Mouse (Mus musculus) A20 (cell line): Measurements from ENCODE around the gene Mindy3.
"Not testable (repeated sequence)": the region's sequence is repeated elsewhere in the genome, so short reads cannot be mapped to it uniquely, and the experiment has no call there.

Source experiments
- DNase-seq: peaks from one replicate; pipeline ENCODE4 v3.0.0-alpha.2; 2011; ENCODE audit warnings: low read depth, low spot score

Gene Mindy3

DNA sequence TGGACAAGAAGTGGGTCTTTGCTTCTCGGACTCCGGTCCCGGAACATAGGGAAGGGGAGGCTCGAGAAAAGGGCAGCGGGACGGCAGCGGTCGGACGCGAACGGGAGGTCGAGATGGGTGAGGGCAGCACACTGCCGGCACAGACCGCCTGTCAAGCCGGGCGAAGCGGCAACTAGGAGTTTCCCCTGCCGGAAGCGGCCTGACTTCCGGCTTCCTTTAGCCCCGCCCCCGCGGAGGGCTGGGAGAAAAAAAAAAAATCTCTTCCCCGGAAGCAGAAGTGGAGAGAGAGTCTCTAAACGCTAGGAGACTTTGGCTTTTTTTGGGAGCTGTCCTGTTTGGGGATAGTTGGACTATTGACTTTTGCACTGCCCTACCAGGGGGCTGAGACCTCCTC, at the start of gene Mindy3:
Gene Mindy3 (minus strand): TSS at position 209 of the 394 bp plus-strand sequence.
- peak; percentile 91 for DNase-seq

DNA sequence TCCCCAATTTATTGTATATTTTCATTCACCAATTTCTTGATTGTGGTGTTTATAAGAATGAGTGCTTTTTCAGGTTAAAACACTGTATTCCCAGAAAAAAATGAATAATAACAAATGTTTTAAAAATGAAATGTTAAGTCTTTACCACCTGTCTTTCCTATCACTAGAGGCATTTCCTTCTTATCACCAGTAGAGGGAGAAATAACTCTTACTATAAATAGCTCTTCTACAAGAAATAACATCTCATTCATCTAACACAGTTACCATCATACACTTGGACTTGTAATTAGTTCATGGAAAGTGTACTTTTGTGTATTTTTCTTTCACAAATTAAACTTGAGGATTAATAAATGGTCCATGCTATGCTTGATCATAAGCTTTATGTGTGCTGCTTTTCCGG, 40.5 kb upstream of the Mindy3 start:
- DNase-seq = peak; percentile 10

DNA sequence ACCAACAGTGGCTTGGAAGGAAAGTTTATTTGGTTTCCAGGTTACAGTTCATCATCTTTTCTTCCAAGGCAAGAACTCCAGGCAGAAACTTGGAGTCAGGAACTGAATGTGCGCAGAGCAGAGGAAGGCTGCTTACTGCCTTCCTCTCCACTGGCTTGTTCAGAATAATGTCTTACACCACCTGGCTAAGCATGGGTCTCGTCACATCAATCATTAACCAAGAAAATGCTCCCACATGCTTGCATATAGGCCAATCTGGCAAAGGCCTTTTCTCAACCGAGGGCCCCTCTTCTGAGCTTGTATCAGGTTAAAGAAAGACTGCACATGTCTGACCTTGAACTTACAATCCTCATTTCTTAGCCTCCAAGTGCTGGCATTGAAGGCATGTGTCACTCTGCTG, 30.8 kb upstream of the Mindy3 start:
- DNase-seq = no peak

DNA sequence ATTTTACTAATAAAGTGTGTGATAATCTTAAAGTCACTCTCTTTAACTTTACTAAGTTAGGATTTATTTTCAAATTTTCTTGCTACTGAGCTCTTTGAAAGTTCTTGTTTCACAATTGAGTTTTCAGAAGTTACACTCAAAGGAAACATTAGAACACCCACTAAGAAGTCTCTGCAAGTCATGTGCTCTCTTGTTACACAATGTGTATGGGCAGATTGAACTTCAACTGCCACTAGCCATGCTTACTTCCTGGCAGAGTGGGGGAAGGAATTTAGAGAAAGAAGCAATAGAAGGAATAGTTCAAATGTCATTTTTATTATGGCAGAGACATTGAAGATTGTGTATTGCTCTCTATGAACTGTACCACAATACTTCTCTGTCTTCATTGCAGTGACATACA, 20.9 kb upstream of the Mindy3 start:
- DNase-seq = no peak

DNA sequence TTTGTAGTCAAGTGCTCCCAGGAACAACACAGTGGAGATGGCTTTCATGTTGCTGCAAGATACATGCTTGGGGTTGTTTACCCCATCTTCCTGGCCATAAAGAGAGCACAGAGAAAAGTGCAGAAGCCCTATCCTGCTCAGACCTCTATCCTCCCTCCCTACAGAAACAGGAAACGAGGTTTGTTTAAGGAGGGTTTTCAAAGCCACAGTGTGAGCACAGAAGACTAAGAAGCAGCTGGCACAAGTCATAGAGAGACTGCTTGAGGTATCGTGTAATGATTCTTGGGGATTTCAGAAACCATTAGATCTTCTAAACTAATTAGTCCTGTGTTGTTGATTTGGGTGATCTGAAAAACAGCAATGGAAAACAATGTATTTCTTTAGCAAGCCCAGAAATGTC, 20.3 kb upstream of the Mindy3 start:
- DNase-seq = no peak

DNA sequence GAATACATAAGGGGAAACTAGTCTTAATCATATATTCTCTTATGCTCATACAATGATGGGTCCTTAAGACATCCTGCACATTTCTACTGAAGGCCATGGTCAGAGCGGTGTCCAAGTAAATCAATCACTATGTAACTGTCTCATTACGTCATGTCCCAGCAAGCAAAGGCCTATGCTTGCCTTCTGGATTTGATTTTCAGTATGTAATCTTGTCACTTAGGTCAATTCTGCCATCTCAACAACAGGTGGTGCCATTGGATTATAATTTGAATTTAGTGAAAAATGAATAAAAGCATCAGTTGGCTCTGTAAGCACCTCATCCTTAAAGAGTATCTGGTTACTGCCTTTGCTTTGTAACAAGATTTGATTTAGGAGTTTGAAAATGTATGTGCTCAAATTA, 18.9 kb upstream of the Mindy3 start:
- peak; percentile 22 for DNase-seq

DNA sequence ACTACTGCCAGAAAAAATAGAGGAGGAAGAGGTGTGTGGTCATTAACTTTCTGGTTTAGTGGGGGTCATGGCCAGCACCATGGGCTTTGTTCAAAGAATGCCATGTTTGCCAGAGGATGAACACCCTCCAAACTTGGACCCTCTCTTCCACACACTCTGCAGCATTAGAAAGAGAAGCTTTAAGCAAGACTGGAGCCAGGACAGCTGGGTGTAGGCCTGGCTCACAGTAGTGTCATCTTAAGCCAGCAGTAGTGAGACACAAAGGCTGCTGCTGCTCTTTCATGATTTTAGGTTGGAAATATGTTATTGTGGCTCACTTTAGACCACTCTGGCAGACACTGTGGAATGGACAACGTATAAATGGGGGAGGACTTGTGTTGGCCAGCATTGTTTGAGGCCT, 12.8 kb upstream of the Mindy3 start:
- no peak for DNase-seq

DNA sequence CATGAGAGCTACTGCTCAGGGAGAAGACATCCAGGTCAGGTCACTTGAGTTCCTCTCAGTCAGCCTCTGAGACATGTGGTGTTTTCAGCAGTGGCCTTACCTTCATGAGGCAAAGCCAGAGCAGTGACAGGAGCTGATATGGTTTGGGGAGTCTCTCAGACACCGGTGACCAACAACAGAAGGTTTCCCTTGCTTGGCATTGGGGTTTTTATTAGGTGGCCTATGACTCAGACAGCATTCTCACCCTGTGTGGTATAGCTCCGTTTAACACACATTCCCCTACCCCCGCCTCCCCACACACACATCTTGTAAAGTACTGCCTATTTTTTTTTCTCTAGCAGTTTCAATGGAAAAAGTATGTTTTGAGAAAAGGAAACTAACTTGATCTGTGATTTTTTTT, 5.1 kb upstream of the Mindy3 start:
- DNase-seq = no peak

DNA sequence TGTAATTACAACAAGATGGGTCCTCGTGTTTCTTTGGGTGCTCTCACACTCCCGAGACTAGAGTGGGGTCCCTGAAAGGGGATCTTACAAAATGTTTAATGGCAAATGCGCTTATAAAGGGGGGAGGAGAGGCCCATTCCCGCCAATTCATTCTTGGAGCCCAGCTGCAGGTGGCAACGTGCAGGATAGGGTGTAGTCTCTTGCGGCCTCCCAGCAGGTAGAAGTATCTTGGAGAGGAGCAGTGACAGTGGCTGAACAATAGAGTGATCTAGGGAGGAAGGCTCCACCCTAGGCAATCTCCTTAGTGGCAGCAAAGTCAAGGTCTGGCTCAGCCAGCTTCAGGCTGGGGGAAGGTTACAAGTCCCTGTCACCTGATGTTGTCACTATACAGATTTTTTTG, 4.2 kb upstream of the Mindy3 start:
- DNase-seq = not testable (repeated sequence)

DNA sequence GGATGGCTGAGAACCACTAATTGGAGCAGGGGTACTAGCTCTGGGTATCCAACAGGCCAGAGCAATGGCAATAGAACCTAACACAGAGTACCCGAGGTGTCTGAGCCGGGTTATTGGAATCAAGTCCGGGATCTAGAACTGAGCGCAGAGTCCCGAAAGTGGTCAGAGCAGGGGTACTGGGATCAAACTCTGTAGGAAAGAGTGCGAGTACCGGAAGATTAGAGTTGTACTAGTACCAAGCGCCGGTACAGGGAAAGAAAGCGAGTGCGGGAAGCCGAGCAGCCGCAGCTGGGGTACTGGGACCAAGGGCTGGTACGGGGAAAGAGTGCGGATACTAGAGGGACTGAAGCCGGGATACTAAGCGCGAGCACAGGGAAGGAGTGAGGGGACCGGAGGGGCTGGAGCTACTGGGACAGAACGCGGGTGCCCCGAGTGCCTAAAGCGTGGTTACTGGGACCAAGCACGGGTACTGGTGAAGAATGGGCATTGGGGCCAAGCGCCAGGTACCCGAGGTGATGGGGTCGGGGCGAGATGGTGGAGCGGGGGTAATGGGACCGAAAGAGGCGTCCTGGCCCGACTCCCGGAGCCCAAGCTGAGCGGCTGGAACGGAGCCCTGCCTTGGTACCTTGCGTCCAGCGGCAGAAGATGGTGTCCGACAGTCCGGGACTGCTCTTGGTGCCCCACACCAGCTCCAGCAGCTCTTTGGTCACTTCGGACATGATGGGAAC, 572 bp downstream of the Mindy3 start:
- peak; percentile 60 for DNase-seq

DNA sequence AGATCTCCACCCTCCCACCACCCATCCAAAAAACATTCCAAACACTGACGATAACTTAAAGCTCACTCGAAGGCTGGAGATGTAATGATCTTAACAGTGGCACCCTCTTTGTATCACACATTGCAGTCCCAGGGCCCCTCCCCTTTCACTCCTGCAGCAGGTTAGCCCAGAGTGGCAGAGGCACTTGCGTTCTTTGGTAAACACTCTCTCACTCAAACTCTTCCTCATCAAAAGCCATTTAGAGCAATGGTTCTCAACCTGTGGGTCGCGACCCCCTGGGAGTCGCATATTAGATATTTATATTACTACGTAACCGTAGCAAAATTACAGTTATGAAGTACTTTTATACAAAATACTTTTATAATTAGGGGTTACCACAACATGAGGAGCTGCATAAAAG, 1.1 kb downstream of the Mindy3 start:
- no peak for DNase-seq

DNA sequence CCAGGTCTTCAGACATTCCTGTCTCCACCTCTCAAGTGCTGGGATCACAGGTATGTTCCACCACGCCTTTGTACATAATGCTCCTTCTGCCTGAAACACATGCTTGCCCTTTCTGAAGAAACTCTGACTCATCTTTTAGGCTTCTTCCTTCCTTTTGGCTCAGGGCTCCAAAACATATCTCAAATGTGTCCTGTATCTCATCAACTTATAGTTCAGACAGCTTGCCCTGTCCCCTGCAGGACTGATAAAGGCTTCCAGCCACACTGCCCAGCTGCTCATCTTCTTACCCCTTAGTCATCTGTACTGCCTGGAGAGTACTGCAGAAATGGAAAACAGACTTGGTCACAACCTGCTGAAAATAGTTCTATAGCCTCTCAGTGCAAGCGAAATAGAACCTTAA, 7.0 kb downstream of the Mindy3 start:
- DNase-seq = no peak

DNA sequence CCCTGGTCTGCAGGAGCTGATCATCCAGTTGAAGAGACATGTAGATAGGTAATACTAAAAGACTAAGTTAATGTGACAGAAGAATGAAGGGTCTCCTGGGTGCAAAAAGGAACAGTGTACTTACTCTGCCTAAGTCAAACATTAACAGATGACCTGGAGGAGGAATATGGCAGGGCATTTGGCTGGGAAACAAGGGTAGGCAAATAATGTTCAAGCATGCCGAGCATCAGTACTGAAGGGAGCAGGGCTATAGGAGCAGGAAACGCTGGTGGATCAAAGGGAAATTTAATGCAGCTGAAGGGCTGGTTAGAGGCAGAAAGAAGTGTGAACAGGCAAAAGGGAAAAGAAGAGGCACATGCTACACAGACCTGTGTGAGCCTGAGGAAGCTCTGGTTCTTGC, 8.1 kb downstream of the Mindy3 start:
- DNase-seq = no peak

DNA sequence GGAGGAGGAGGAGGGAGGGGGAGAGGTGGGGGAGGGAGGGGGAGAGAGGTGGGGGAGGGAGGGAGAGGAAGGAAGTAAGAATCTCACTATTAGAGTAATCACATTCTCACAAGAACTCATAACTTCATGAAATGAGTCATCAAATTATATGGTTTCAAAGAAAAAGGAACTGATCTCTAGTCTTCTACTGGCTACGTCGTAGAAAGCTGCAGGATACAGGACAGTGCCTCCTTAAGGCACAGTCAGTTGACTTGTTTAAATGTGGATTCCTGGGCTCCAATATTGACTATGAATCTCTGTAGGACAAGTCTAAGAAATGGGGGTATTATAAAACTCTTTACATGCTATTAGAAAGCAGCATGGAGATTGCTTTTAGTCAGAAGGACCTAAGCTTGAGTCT, 12.5 kb downstream of the Mindy3 start:
- peak; percentile 54 for DNase-seq

DNA sequence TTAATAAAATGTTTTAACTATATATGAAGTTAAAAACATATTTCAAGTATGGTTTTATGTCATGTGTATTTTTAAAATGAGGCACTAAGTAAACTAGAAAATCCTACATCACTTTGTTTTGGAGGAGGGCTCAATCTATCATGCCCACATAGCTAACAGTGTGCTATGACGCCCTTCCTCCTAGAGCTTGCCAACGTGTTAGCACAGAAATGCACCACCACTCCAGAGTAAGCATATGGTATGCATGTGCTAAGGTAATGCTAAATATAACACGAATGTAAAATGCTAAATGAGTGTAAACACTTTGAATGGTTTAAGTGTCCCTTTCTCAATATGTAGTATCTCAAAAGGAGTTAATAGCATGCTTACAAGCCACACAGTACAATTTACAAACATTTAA, 16.8 kb downstream of the Mindy3 start:
- no peak for DNase-seq

DNA sequence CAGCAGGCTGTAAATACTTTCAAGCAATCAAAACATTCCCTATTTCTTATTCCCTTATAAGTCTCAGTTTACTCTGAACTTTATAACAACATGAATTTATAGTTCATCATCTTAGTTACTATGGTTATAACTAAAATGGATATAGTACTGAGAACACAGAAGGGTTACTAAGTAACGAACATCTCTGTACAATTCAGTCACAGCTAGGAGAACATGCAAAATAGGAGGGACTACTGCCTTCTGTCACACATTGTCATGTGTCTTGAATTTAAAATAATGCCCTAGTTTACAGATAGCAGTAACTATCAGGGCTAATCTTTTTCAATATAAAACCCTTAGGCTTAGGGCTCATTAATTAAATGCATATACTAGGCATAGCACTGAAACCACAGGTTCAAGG, 18.1 kb downstream of the Mindy3 start:
- DNase-seq = no peak

DNA sequence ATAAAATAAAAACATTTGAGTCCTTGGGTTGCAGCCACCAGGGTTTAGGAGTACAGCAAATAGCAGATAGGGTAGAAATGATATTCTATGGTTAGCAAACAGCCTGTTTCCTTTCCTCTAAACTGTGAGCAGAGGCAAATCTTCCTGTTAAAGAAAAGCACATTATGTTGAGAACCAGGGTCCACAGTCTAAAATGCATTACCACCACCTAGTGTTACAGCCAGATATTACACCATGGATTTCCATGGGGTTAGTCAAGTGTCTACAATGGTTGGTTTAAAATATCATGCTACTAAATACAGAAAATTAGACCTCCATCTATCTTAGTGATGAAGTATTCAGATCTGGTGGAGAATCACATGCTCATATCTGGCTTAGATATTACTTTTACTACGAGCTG, 30.2 kb downstream of the Mindy3 start:
- DNase-seq = peak; percentile 67

DNA sequence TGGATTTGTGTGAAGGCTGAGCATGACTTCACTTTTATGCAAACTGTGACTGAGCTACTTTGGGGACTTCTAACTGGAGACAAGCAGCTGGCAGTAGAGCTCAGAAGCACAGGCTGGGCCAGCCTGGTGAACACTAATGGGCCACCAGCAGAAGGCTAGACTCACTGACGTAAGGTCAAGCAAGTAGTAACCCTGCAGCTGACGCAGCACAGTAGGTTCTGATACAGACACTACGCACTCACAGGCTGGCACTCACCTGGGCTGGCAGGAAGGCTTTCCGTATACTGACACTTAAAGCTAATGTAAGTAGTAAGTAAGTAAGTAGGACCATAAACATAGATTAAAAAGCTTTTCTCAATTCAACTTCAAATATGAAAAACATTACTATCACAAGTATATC, 30.7 kb downstream of the Mindy3 start:
- DNase-seq = no peak

DNA sequence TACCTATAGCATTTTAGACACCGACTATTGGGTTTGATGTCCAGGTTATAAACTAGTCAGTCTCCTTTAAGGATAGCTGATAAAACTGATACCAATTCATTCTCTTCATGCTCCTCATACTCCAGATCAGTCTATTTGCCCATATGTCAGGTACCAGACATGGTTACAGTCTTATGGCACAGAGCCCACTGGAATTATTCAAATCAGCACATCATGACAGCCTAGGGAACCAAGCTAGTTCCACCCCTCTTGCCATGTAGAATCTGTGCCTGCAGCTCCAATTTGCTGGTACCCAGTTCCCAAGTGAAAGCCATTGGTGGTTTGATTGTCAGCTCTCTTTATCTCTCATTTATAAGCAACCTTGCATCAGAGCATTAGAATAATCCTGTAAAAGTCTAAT, 34.9 kb downstream of the Mindy3 start:
- no peak for DNase-seq

DNA sequence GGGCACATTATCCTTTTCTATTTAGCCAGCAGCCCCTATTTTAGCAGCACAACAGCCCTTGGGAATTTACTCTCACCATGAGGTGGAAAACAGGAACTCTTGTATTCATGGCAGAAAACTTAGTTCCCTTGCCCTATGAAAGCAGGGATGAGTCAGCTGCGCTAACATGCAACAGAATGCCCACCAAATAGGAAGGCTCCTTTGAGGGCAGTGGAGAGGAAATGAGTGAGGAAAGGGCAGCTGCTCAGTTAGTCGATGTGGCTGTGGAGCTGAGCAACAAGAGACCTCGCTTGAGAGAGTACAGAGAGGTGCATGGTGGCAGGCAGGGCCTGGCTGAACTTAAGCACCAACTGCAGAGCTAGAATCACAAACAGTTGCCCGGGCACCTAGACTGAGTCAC, 36.6 kb downstream of the Mindy3 start:
- DNase-seq = no peak

DNA sequence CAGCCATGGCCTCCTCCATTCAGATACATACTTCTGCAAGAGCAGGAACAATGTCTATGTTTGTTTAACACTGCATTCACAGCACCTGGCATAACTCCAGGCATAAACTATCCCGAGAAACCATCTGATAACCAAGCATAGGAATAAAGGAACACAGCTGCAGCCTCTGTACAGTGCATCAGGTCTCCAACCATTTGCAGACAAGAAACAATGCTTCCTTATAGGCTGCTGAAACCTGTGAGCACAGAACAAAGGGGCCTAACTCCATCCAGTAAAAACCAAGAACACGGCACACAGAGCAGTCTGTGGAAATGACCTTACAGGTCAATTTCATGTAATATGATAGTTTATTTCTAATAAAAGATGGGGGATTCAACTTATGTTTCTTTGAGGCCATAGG, 39.0 kb downstream of the Mindy3 start:
- DNase-seq = no peak

DNA sequence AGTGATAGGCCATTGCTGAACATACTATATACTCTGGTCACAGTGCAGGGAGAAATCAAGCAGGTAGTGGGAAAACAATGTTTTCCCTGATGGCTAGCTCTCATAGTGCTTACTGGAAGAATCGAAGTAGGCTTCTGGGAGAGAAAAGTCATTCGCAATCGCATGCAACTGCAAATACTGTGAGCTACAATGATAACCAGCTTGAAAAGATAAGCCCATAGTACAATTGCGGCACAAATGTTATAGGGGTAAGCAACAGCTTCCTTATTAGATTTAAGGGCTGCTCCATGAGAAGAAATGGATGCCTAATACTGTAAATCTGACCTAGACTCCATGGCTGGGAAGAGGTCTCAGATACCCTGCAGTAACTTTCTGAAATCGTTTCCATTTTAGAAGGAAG, 40.7 kb downstream of the Mindy3 start:
- DNase-seq = no peak

DNA sequence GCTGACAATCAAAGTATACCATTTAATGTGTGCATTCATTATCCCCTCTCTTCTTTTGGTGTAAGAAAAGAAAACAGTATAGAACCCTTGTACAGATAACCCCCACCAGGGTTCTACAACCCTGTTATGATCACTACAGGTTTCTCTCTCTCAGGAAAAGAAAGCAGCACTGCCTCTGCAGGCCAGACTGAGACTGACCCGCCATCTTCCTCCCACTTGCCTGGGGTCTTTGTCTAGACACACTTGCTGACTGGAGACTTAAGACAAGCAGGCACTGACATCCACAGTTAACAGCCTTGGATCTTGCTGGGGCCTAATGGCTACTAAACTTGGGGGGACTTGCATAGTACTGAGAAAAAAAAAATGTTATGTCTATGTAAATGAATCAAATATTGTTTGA, 42.2 kb downstream of the Mindy3 start:
- DNase-seq = no peak

DNA sequence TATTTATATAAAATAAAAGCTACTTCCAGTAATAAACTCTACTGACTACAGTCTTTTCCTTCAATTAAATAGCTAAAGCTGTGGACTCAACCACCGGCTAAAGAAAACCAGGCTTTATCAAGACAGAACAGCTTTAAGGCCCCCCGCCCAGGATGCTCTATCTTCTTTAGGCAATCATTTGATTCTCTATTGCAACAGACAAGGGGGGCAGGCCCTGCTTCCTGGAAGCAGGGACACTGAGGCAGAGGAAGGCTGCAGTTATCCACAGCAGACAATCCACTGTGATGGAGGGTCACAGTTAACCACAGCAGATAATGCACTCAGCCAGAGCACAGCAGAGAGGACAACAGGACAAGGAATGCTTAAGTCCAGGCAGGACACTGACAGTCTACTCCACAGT, 46.4 kb downstream of the Mindy3 start:
- DNase-seq = no peak
